Mouse (Mus musculus): ENCODE data around the gene Trp53i11.

- TF ChIP-seq CTCF (IDR thresholded peaks at IDR 0.05; ENCODE audit: low read depth) (no peak), EP300 (IDR thresholded peaks at IDR 0.05; ENCODE audit: low read depth) (no peak)
Measured at GRCm38 (mm10) chr2:93212386-93212785, 25.0 kb downstream of the Trp53i11 start.

All from heart, postnatal 0 days (tissue).